Mouse (Mus musculus) macrophage (primary cell): ENCODE results near the gene Kalrn. TPM values are rescaled to one million over a fixed set of nuclear protein-coding genes. Genes with fewer than 3 reads are reported as not detected.

Experiments
- H3K27ac ChIP-seq: fragments of 350-480 bp; formaldehyde crosslinking; 2 replicates; pipeline ENCODE4 v1.9.0; 2021
- H3K36me3 ChIP-seq: fragments of 350-480 bp; formaldehyde crosslinking; 2 replicates; pipeline ENCODE4 v1.9.0; 2021; ENCODE audit errors: inconsistent target
- H3K4me3 ChIP-seq: fragments of 350-480 bp; formaldehyde crosslinking; 2 replicates; pipeline ENCODE4 v1.9.0; 2021; ENCODE audit errors: inconsistent target
- H3K79me2 ChIP-seq: fragments of 350-480 bp; formaldehyde crosslinking; 2 replicates; pipeline ENCODE4 v1.9.0; 2021; ENCODE audit errors: inconsistent target
- WGBS: methylation state at CpG from one replicate; pipeline ENCODE4 v1.1.7; 2026; ENCODE audit warnings: inconsistent platforms; ENCODE audit not compliant: missing documents; 5-methylcytosine and 5-hydroxymethylcytosine counted together
- polyA plus RNA-seq: library from polyadenylated mRNA; stranded (reverse); fragments of 250-400 nt; gene quantifications from 3 replicates; pipeline ENCODE4 v1.2.4, GENCODE M21; 2018; ENCODE audit warnings: inconsistent platforms

Kalrn gene
- polyA plus RNA-seq, 1 experiment from 2014 or later, result 0.32 TPM

DNA sequence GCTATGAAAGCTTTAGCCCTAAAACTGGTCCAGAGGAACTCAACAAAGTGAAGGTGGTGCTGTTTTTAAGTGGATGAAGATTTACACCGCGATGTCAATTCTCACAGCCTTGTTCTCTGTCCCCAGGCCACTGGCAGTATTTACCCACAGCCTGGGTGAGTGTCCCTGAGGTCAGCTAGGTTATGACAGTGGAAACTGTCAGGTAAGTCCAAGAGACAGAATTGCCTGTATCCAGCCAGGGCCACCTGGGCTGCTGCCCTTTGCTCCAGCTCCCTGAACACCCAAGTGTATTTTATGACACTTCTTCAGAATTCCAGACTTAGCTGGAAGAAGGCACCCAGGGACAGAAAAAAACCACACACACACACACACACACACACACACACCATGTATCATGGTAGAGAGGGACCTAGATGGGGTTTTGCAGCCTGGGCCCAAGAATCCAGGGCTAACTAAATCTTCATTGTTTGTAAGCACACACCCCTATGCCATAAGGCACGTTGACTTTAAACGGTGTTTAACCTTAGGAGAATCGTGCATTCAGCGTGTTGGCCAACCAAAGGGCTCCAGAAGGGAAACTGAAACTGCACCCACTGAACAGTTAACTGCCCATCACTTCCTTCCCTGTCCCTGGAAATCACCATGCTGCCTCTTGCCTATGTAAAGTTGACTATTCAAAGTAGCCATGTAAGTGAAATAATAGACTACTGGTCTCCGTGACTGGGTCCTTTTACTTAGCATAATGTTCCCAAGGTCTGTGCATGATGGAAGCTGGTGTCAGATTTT, 462.3 kb downstream of the Kalrn start:
- WGBS, result 34% methylated on average over 7 of the region's 7 CpGs
- Histone ChIP-seq H3K36me3 (no peaks in the 10 kb centered on the region), H3K27ac (no peak overlapping the region), H3K79me2 (no peaks in the 10 kb centered on the region), H3K4me3 (no peak overlapping the region)

DNA sequence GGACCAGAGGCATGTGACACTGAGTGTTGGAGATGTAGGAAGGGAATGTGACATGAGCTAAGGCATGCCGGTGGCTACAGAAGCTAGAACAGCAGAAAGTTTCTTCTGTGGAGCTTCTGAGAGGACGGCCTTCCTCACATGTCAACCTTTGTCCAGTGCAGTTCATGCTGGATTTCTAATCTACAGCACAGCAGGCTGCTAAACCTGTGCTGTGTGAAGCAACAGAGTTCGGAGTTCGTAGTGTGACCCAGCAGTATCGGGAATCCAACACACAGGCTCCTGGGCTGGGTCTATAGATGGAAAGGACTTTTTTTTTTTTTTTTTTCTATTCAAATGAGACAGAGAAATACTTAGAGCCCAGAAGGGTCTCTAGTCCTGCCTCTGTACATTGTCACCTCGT, 468.9 kb downstream of the Kalrn start:
- Histone ChIP-seq H3K79me2 (no peaks in the 10 kb centered on the region), H3K36me3 (no peaks in the 10 kb centered on the region)
- WGBS, result 90% methylated on average over 6 of the region's 6 CpGs

DNA sequence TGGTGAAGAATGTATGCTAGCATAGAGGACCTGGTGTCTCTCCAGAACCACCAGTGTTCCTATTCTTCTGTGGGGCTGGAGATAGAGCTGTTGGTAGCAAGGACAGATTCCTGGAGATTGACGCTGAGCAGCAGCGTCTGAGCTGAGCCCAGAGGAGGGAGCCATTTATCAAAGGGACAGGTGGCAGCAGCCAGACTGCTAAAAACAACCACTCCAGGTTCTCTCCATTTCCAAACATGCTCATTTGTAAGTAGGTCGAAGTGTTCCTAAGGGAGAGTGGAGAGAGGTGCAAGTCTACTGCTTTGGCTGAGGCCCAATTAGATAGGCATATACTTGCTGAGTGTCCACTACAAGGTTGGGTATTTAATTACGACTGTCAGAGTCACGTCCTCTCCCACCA, 470.6 kb downstream of the Kalrn start:
- no peak overlapping the region for H3K4me3 ChIP-seq
- 90% methylated on average over 5 of the region's 5 CpGs for WGBS
- H3K79me2 ChIP-seq, result no peaks in the 10 kb centered on the region

More for the DNA sequence above, 468.9 kb downstream of the Kalrn start:
- Histone ChIP-seq H3K4me3 (no peak overlapping the region), H3K27ac (no peak overlapping the region)

DNA sequence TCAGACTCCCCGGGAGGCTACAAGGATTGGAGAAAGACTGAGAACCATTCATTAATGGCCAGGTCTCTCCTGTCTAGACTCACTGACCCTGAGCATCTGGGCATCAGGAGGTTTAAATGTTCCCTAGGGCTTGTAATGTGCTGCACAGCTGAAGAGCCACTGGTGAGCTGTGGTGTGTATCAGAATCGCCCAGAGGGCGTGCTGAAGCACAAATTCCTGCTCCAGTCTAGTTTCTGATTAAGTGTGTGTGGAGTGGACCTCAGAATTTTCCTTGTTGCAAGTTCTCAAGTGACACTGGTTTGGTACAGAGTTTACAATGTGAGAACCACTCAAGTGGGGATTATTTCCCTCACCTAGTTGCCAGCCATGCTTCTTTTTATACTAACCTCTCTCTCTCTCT, 473.5 kb downstream of the Kalrn start:
- H3K4me3 ChIP-seq, result no peak overlapping the region
- no peak overlapping the region for H3K27ac ChIP-seq
- WGBS, result 95% methylated on average over 3 of the region's 3 CpGs
- H3K79me2 ChIP-seq, result no peaks in the 10 kb centered on the region
- H3K36me3 ChIP-seq, result no peaks in the 10 kb centered on the region

More for the DNA sequence above, 470.6 kb downstream of the Kalrn start:
- no peak overlapping the region for H3K27ac ChIP-seq
- no peaks in the 10 kb centered on the region for H3K36me3 ChIP-seq

DNA sequence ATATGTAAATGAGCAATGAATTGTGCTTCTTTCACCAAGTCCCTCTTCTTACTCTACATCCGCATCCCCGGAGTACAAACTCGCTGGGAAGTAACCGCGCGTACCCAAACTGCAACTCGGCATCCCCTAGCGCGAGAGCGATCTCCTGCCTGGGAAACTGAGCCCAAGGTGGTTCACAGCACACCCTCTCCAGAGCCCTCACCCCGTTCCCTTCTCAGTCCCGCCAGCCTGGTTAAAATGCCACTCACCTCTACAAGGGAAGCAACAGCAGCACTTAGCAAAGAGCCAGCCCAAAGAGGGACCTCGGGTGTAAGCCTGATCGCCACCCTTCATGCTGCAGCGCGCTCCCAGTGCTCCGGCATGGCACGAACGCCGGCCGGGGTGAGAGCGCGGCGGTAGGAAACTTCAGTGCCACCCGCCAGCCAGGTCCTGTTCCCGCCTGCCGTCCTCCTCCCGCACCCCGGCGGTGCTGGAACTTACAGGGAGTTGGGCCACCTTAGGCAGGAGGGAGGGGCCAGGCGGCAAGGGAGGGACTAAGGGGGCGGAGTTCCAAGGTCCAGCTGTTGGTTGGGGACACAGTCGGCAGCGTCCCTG, 477.7 kb downstream of the Kalrn start:
- Histone ChIP-seq H3K36me3 (no peaks in the 10 kb centered on the region), H3K79me2 (no peaks in the 10 kb centered on the region), H3K4me3 (no peak overlapping the region; the same call in 1 of the 2 replicates), H3K27ac (no peak overlapping the region)
- WGBS, result 3% methylated on average over 34 of the region's 34 CpGs

DNA sequence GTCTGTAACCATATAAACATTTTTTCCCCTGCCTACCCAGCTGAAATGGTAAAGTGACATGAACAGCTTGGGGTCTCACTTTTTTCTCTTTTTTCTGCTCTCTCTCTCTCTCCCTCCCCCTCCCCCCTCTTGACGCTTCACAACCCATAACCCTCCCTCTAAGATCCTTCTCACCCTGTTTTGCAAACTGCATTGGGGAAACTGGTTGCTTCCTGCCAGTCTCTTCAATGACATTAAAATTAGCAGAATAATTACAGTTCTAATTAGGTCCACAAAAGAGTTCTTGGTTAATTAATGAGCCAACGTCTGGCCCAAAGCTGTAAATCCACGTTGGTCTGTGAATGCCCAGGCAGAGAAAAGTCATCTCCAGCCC, 478.3 kb downstream of the Kalrn start:
- no peak overlapping the region for H3K27ac ChIP-seq
- no peak overlapping the region for H3K4me3 ChIP-seq
- no peaks in the 10 kb centered on the region for H3K36me3 ChIP-seq
- H3K79me2 ChIP-seq, result no peaks in the 10 kb centered on the region
- WGBS, result 5% methylated on average over 3 of the region's 3 CpGs

DNA sequence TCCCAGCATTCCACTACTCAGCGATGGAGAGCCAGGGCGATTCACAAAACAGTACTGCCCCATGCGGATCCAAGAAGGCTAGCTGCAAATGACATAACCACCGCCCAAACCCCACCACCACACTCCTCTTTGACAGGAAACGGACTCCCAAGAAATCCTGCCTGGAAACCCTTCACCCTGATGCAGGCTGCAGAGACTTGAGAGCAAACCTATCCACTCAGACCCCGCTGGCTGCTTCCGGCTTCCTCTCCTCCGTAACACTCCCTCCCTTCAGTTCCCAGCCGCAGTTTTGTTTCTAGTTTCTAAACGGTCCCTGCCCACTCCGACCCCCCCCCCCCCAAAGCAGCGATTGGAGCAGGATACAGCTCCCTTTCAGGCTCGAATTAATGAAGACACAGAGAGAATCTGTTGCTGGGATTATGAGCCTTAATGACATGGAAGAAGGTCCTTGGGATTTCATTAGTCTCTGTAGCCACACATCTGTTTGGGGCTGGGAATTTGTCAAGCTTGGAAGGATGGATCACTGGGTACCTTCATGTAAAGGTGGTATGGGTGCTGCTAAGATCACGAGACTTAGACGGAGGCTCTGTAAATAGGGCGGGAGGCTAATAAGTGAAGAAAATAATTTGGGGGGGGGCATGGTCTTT, 478.8 kb downstream of the Kalrn start:
- Histone ChIP-seq H3K79me2 (no peaks in the 10 kb centered on the region), H3K36me3 (no peaks in the 10 kb centered on the region), H3K27ac (no peak overlapping the region), H3K4me3 (no peak overlapping the region; the same call in 1 of the 2 replicates)
- WGBS, result 1% methylated on average over 14 of the region's 16 CpGs

DNA sequence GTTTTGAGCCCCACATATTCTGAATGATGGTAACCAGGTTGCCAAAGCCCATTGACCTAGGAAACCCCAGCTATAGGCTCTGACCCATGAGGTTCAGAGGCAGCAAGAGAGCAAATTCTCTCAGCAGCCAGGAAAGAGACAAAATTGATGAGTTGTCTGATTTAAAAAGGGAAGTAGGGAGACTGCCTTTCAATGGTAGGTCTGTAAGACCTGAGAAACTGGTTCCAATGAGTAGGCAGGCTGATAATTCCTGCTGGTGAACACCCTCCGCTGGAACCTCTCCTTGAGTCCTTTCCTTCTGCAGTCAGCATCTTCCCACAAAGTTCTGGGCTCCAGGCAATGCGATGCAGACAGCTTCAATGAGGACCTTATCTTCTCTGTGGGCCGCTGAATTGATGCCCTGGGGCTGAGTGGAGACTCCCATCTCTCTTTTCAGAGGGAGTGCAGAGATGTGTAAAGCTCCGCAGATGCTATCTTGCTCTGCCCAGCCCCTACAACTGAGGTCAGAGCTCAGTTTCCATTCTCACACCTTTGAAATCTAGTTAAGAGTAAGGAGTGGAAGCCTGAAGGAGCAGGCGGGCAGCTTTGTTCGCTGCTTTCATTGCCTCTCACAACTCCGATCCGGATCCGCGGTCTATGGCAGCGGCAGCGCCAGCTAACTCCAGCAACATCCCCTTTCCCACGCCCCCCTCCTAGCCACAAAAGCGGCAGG, 479.4 kb downstream of the Kalrn start:
- H3K36me3 ChIP-seq, result no peaks in the 10 kb centered on the region
- WGBS, result 14% methylated on average over 14 of the region's 14 CpGs

DNA sequence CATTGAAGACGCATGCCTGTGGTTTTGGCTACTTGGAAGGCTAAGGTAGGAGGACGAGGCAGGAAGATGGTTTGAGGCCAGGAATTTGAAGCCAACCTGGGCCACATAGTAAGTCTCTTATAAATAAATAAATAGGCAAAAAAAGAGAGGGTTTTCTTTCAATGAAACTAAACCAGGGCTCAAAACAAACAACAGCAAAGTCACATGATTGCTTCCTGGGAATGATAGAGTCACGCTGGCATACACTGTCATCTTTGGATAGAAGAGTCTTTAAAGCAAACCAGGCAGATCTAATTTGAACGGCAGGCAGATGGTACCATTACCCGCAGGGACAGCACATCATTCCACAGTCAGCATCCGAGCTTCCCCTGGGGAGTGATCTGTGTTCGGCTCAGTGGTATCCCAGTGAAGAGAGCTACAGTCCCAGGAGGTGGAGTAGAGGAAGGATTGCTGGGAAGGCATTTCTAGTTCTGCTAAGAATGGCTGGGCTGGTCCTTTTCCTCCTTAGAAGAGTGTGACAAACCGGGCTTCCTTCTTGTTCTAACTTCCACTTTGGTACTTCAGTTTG, 483.7 kb downstream of the Kalrn start:
- WGBS, result 73% methylated on average over 8 of the region's 8 CpGs
- Histone ChIP-seq H3K36me3 (no peaks in the 10 kb centered on the region), H3K79me2 (no peaks in the 10 kb centered on the region), H3K4me3 (no peak overlapping the region), H3K27ac (no peak overlapping the region)

More for the DNA sequence above, 479.4 kb downstream of the Kalrn start:
- Histone ChIP-seq H3K27ac (no peak overlapping the region), H3K79me2 (no peaks in the 10 kb centered on the region), H3K4me3 (no peak overlapping the region; the same call in 1 of the 2 replicates)

DNA sequence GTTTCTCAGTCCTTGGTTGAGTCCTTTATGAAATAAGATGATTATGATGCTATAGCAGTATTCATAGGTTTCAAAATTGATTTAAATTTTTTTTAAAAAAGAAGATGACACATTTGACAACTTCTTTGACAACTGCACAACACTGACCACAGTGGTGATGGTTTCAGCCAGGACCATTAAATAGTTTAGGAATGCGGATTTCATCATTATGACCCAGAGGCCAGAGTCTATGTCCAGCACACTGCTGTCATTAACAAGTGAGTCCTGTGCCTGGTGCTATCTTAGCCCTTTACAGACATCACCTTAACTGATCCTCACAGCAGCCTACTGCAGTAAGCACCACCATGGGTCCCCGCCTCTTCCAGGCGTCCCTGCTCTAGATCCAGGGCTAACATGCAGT, 484.3 kb downstream of the Kalrn start:
- Histone ChIP-seq H3K27ac (no peak overlapping the region), H3K4me3 (no peak overlapping the region), H3K36me3 (no peaks in the 10 kb centered on the region), H3K79me2 (no peaks in the 10 kb centered on the region)
- 90% methylated on average over 3 of the region's 3 CpGs for WGBS

DNA sequence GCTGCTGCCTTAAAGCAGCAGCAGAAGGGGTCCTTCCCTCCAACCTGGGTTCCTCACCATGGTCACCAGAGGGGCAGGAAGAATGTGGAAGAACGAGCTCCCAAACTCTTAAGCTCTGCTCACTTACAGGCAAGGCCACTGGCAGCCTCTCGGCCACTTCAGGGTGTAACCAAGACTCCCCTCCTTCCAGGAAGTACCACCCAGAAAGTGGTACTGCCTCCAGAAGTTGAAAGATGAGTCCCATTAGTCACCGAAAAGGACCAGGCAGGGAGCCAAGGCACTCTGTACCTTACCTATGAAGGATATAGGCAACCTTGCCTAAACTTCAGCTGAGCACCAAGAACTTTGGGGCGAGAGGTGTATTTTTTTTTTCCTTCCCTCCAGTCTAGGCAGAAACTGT, 485.0 kb downstream of the Kalrn start:
- WGBS, result 63% methylated on average over 4 of the region's 4 CpGs
- H3K4me3 ChIP-seq, result no peak overlapping the region
- no peaks in the 10 kb centered on the region for H3K36me3 ChIP-seq
- no peaks in the 10 kb centered on the region for H3K79me2 ChIP-seq
- H3K27ac ChIP-seq, result no peak overlapping the region

DNA sequence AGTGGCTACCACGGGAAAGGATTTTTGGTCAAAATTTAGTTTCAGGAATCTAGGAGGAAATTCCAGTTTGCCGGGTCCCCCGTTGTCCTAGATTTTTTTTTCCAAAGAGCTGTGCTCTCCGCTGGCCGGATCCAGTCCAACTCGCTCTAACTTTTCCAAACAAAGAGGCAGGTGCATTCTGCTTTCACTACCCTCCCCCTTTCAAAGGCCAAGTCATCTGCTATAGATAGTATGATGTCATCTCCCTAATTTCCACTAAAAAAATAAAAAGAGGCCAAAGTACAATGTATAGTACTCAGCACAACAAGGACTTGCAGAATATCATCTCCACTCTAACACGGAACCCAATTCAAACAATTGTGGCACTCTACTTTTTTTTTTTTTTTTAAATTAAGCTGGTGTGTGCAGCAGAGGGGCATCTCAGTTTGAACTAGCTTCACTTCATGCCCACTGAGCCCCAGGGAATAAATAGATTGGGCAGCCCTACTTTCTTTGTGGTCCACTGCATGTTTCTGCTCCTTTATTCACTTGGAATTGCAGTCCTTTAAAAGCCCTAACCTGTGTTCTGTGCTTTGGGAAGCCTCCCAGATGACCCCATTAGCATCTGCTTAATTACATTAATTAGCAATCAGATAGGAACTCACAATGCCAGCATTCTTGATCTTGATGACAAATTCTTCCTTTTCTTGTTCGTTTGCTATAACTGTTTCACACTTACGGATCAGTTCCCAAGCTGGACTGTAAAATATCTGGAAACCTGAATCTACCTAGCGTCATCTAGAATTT, 489.0 kb downstream of the Kalrn start:
- no peak overlapping the region for H3K4me3 ChIP-seq
- no peak overlapping the region for H3K27ac ChIP-seq
- no peaks in the 10 kb centered on the region for H3K79me2 ChIP-seq
- no peaks in the 10 kb centered on the region for H3K36me3 ChIP-seq
- WGBS, result 90% methylated on average over 10 of the region's 10 CpGs

DNA sequence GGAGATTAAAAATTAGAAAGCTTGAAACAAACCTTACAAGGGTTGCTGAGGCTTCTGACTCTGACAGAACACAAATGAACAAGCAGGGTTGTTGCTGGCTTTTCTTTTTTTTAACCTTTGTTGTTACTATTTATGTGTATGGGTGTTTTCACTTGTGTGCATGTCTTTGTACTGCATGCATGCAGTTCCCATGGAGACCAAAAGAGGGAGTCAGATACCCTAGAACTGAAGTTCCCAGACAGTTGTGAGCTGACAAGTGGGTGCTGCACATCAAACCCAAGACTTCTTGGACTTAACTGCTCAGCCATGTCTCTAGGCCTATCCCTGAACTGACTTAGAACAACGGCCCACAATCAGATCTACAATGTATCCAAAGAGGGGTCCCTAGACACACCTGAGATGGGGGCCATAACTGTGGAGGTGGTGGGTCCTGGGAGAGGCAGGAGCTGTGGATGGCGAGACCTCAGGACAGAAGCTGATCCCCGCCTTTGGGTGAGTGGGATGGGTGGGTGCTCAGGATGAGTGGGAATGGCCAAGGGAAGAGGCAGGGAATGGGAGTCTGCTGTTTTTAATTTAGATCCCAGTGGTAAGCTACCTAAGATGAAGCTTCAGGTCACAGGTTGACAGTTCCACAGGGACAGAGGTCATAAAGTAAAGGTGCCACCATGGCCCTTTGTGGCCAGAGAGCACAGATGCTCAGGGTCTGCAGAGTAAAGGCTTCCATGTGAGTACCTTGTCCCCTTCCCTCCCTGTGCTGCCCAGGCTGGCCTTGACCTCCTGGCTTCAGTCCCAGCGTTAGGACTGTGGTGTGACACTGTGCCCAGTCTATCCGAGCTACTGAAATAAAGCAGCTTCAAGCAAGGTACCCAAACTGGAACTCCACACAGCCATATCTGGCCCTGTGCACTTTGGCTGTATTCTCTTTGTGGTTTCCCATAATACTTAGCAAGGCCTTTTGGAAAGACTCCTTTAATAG, 490.6 kb downstream of the Kalrn start:
- H3K4me3 ChIP-seq, result no peak overlapping the region
- H3K36me3 ChIP-seq, result no peaks in the 10 kb centered on the region
- H3K27ac ChIP-seq, result no peak overlapping the region
- no peaks in the 10 kb centered on the region for H3K79me2 ChIP-seq
- 91% methylated on average over 5 of the region's 5 CpGs for WGBS
